Mouse (Mus musculus): ENCODE data around the gene Gse1.

DNA sequence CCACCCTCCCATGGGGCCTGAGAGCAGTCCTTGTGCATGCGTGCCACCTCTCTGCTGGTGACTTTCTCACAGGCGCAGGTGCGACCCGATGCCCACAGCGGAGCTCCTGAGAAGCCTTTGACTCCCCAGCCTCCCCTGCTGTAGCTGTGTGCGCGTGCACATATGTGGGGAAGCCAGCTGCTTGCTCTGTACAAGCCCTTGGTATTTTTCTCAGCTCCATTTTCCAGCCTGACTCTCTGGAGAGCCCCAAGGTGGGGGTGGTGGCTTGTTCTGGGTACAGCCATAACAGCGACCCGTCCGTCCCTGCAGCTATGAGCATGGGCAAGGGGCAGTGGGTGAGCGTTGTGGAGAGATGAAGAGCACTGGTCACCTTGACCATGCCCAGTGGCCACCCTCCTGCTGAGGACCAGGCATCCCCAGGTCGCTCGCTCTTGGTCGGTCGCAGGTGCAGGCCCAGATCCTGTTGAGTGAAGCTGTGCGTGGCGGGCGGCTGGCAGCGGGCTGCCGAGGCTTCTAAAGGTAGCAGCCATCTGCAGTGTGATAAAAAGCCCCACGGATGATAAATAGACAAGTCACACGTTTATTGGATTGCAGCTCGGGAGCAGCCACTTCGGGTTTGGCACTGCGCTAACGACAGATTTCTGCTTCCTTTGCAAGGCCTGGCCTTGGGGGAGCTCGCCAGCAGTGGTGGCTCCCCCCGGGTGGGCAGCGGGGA is 184.8 kb downstream of the Gse1 start:
- TF ChIP-seq CTCF (conservative IDR thresholded peaks at IDR 0.05; ENCODE audit: low read length) (no peak), POU5F1 (IDR thresholded peaks at IDR 0.05; ENCODE audit: borderline replicate concordance, low read length) (no peak), NANOG (IDR thresholded peaks at IDR 0.05; ENCODE audit: borderline replicate concordance, low read length) (no peak)

Data from E14TG2a.4 (cell line).